Mouse (Mus musculus) thymus, adult 2 months (tissue): ENCODE results near the gene Celf2. TPM values are rescaled to one million over a fixed set of nuclear protein-coding genes. Genes with fewer than 3 reads are reported as not detected.

Source experiments
- DNase-seq: peaks from one replicate; pipeline ENCODE4 v3.0.0; 2021
- H3K27ac ChIP-seq: fragments of 200-500 bp; 2 replicates; pipeline ENCODE4 v1.5.1; 2012; ENCODE audit warnings: low read length, control low read depth; ENCODE audit not compliant: control insufficient read depth, insufficient read depth
- H3K27me3 ChIP-seq: fragments of 200-500 bp; 2 replicates; pipeline ENCODE4 v1.6.1; 2012; ENCODE audit warnings: mild to moderate bottlenecking, low read length, moderate library complexity, mixed read lengths; ENCODE audit not compliant: control insufficient read depth, insufficient read depth
- H3K36me3 ChIP-seq: fragments of 200-500 bp; 2 replicates; pipeline ENCODE4 v1.6.1; 2012; ENCODE audit warnings: mild to moderate bottlenecking, low read length, moderate library complexity; ENCODE audit not compliant: control insufficient read depth, insufficient read depth
- H3K4me1 ChIP-seq: fragments of 200-500 bp; replicated peaks from 2 replicates; pipeline ENCODE4 v1.6.1; 2012; ENCODE audit warnings: low read length; ENCODE audit not compliant: control insufficient read depth, insufficient read depth
- H3K4me3 ChIP-seq: fragments of 200-500 bp; 2 replicates; pipeline ENCODE4 v1.5.1; 2012; ENCODE audit warnings: mild to moderate bottlenecking, low read length, control low read depth, moderate library complexity; ENCODE audit not compliant: control insufficient read depth, insufficient read depth
- CTCF ChIP-seq: fragments of 200-500 bp; IDR thresholded peaks from 2 replicates; pipeline ENCODE4 v1.5.1; 2012; ENCODE audit warnings: mild to moderate bottlenecking, control low read depth, low read length, moderate library complexity, borderline replicate concordance; ENCODE audit not compliant: control insufficient read depth, poor library complexity, insufficient read depth; ENCODE audit errors: extremely low read depth
- POLR2A ChIP-seq: fragments of 200-500 bp; IDR thresholded peaks from 2 replicates; pipeline ENCODE4 v1.6.1; 2012; ENCODE audit warnings: mild to moderate bottlenecking, low read length, control low read depth, moderate library complexity; ENCODE audit not compliant: control insufficient read depth, poor library complexity, insufficient read depth; ENCODE audit errors: extremely low read depth
- WGBS: fragments of 180-500 bp; shearing (Covaris S2); methylation state at CpG from one replicate; pipeline ENCODE4 v1.1.7; 2018; 5-methylcytosine and 5-hydroxymethylcytosine counted together
- polyA plus RNA-seq: library from polyadenylated mRNA; depleted of rRNA; stranded (reverse); fragments of >200 nt; gene quantifications from 2 replicates; pipeline ENCODE4 v1.2.3, GENCODE M21; 2012

Gene Celf2
- polyA plus RNA-seq, 1 experiment = 214 TPM

- 96% methylated on average over 5 of the region's 5 CpGs for WGBS
- no peaks in the 10 kb centered on the region for H3K36me3 ChIP-seq
- H3K27me3 ChIP-seq = no peaks in the 10 kb centered on the region
- TF ChIP-seq POLR2A (no peak), CTCF (no peak)
- H3K27ac ChIP-seq = no peak overlapping the region
- no peak overlapping the region for H3K4me3 ChIP-seq
- no peak for DNase-seq
- H3K4me1 ChIP-seq = no peaks in the 10 kb centered on the region
Measured at GRCm38 (mm10) chr2:7051090-7051489, 458.3 kb downstream of the Celf2 start.

- Histone ChIP-seq H3K4me1 (no peaks in the 10 kb centered on the region), H3K4me3 (no peak overlapping the region), H3K27me3 (no peaks in the 10 kb centered on the region), H3K27ac (no peak overlapping the region), H3K36me3 (no peaks in the 10 kb centered on the region)
- TF ChIP-seq POLR2A (no peak), CTCF (no peak)
- DNase-seq = no peak
- 45% methylated on average over 1 of the region's 1 CpGs for WGBS
Measured at GRCm38 (mm10) chr2:7046155-7046554, 463.2 kb downstream of the Celf2 start.

GRCm38 (mm10) chr2:7045531-7045930 is 463.8 kb downstream of the Celf2 start:
- WGBS = 97% methylated on average over 4 of the region's 4 CpGs
- Histone ChIP-seq H3K36me3 (no peaks in the 10 kb centered on the region), H3K27me3 (no peaks in the 10 kb centered on the region), H3K27ac (no peak overlapping the region), H3K4me1 (no peaks in the 10 kb centered on the region), H3K4me3 (no peak overlapping the region)
- TF ChIP-seq CTCF (no peak), POLR2A (no peak)
- DNase-seq = no peak

- Histone ChIP-seq H3K27me3 (no peaks in the 10 kb centered on the region), H3K4me3 (no peak overlapping the region), H3K36me3 (no peaks in the 10 kb centered on the region), H3K27ac (no peak overlapping the region), H3K4me1 (no peaks in the 10 kb centered on the region)
- TF ChIP-seq POLR2A = no peak
- TF ChIP-seq CTCF = no peak
- 84% methylated on average over 6 of the region's 6 CpGs for WGBS
- DNase-seq = no peak
Measured at GRCm38 (mm10) chr2:7043770-7044459, 465.4 kb downstream of the Celf2 start.

- Histone ChIP-seq H3K27ac (no peak overlapping the region), H3K4me1 (no peaks in the 10 kb centered on the region), H3K36me3 (no peaks in the 10 kb centered on the region), H3K4me3 (no peak overlapping the region), H3K27me3 (no peaks in the 10 kb centered on the region)
- WGBS = 73% methylated on average over 1 of the region's 1 CpGs
- no peak for DNase-seq
- TF ChIP-seq POLR2A (no peak), CTCF (no peak)
Measured at GRCm38 (mm10) chr2:7040940-7041339, 468.4 kb downstream of the Celf2 start.

- WGBS = 91% methylated on average over 4 of the region's 4 CpGs
- TF ChIP-seq POLR2A (no peak), CTCF (no peak)
- H3K27me3 ChIP-seq = no peaks in the 10 kb centered on the region
- no peak for DNase-seq
- no peak overlapping the region for H3K4me3 ChIP-seq
- no peak overlapping the region for H3K27ac ChIP-seq
- no peaks in the 10 kb centered on the region for H3K36me3 ChIP-seq
- no peaks in the 10 kb centered on the region for H3K4me1 ChIP-seq
Measured at GRCm38 (mm10) chr2:7038991-7039390, 470.4 kb downstream of the Celf2 start.

GRCm38 (mm10) chr2:7031389-7031788 is 478.0 kb downstream of the Celf2 start:
- H3K27ac ChIP-seq = no peak overlapping the region
- DNase-seq = no peak
- no peaks in the 10 kb centered on the region for H3K36me3 ChIP-seq
- H3K27me3 ChIP-seq = no peaks in the 10 kb centered on the region
- no peak overlapping the region for H3K4me3 ChIP-seq
- 100% methylated on average over 1 of the region's 1 CpGs for WGBS
- H3K4me1 ChIP-seq = no peaks in the 10 kb centered on the region
- no peak for TF ChIP-seq POLR2A
- no peak for TF ChIP-seq CTCF
